Mouse (Mus musculus) cerebellum, postnatal 4 days (tissue): ENCODE measurements around the gene Itpr1.

Experiments used
- DNase-seq, 2 experiments: peaks; one replicate each; pipeline ENCODE4 v3.0.0; 2022; ENCODE audit warnings: low spot score in 2 of 2, mixed read lengths in 1 of 2

The Itpr1 gene

DNA sequence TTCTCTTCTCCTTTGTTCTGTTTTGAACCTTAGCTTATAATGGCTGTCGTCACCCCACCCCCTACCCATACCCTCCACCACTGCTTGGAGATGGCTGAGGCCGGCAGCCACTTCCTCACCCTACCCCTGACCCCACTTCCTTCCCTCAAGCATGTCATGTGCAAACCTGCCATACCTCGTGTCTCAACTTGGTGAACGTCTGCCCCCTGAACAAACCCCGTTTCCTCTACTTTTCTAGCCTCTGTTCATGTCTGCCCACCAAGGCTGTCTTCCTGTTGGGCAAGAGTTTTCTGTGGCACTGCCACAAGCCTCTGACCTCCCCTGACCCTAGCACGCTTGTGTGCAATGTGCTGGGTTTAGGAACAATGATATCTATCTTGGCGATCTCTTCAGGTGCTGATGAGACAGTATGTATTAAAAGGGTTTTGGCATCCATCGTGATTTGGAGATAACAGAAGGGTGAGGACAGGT is 253.2 kb downstream of the Itpr1 start:
- no peak for DNase-seq

DNA sequence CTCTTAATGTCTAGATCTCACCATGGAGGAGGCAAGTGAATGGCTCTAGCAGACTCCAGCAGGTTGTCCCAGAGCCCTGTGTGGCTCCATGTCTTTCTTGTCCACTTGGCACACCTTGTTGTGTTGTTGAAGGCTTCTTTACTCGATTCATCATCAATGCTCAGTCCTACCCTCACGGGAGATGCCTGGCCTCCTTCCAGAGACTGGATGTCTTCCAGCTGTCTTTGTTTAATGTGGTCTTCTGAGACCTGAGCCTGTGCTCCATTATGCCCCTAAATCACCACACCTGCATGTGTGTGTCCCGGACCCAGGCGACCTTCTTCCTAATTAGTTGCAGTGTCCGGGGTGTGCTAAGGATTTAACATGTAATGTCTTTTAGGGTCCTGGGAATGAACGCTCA is 254.7 kb downstream of the Itpr1 start:
- DNase-seq = no peak

DNA sequence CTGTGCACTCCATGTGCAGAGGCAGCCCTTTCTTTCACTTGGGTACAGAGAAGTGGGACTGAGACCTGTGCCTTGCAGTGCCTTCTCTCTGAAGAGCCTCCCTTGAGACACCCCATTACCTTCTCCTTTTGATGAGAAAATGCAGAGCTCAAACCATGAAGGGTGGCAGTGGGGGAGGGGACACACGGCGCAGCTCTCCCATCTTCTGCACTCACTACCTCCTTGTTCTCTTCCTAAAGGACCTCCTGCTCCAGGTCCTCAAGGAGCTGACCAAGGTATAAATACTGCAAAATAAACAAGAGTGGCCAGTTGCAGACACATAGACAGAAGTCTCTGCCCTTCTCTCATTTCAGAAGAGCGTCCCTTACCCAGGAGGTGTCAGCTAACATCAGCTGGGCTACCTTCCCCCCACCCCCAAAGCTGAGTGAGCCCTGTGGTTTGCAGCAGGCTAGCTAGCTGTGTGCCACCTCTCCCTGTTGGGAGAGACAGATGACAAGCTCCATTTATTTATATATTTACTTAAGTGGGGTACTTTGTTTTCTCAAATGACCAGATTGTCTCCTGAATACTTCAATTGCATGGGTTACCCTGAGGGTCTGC is 255.4 kb downstream of the Itpr1 start:
- DNase-seq = no peak

DNA sequence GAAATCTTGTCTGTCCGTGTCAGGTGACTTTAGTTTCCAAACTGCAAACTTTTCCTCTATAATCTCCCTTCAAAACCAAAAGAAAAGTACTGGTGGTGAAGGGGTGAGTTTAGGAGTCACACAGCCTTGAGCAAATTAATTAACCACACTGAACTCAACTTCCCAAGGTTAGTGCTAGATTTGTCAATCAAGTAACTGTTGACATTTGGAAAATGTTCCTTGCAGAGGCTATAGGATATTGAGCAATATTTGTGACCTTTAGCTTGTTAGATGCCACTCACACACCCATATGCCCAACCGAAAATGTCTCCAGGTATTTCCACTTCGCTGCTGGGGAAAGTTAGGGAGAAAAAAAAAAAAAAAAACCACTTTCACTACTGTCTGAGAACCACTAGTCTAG is 259.0 kb downstream of the Itpr1 start:
- no peak for DNase-seq

- no peak for DNase-seq
These were observed 259.9 kb downstream of the Itpr1 start for GRCm38 (mm10) chr6:108472748-108473147.

- DNase-seq = no peak
These were observed 263.9 kb downstream of the Itpr1 start for GRCm38 (mm10) chr6:108476797-108477235.

- DNase-seq = no peak
These were observed 264.7 kb downstream of the Itpr1 start for GRCm38 (mm10) chr6:108477602-108478001.

DNA sequence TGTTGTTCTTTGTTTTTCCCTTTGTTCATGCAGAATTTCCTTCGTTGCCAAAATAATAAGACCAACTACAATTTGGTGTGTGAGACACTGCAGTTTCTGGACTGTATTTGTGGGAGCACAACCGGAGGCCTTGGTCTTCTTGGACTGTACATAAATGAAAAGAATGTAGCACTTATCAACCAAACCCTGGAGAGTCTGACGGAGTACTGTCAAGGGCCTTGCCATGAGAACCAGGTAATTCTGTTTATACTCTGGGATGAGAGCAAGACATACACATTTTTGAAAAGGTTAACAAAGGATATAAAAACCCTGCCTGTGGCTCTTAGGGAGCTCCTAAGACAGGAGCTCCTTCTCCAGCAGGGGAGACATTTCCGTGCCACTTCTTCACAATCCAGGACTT is 268.3 kb downstream of the Itpr1 start:
- no peak for DNase-seq

GRCm38 (mm10) chr6:108482464-108482863 is 269.6 kb downstream of the Itpr1 start:
- no peak for DNase-seq

DNA sequence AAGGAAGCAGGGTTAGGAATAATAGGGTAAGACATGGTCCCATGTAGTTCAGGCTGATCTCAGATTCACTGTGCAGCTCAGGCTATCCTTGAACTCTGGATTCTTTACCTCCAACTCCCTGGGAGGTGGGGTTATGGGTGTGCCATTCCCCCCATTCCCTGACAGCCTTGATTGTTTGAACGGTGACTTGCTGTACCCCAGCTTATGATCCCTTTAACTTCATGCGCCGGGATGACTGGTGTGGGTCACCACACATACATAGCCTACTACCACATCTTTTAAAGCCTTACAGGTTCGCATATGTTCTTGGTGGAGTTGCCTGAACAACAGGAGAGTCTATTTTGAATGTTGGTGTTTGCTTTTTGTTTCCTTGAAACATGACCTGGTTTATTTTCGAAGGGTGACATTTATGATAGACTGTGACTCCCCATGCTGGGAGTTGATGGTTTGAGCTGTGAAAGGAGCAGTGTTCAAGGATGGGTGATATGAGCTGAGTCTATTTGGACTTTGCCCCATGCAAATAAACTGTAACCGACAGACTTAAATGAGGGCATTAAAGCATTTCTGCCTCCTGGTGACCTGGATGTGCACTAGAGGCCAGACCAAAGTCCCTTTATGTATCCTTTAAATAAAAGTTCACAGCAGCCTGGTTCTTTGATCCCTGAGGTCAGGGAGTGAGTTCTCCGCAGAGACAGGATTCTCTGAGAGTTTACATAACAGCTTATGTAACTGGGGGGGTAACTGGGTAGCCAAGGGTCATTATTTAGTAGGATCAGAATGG is 273.5 kb downstream of the Itpr1 start:
- DNase-seq = no peak

DNA sequence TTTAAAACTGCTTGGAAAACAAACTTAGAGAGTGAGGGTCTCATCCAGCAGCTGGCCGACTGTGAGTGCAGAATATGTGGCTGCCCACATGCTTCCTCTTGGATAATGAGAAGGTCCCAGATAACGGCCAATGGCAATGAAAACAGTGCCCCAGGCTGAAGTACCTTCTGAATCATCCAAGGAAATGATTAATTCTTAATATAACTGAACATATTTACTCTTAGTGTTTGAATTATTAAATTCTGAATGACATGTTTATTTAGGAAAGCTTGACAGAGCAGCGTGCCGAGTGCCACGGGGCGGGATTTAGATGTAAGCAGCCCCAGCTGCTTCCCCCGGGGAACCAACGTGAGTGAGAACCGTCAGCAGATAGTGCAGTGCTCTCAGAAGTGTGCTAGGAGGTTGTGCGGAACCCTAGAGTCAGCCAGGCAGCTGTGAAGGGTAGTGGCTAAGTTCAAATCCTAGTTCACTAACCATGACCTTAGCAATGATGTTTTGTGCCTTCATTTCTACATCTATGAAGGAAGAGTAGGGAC is 274.5 kb downstream of the Itpr1 start:
- DNase-seq = no peak

DNA sequence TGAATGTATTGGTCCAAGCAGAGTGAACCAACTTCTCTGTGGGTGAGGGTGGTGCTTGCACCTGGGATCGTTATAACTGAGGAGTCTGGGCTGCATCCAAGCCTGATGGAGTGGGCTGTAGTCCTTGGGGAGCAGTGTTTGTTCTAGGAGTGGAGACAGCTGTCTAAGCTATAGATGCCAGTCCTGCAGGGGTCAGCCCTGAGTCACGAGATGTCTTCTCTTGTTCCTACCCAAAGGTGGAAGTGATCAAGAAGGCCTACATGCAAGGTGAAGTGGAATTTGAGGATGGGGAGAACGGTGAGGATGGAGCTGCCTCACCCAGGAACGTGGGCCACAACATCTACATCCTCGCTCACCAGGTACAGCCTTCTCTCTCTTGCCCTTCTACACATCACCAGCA is 275.4 kb downstream of the Itpr1 start:
- no peak for DNase-seq

- DNase-seq = no peak
These were observed 279.1 kb downstream of the Itpr1 start for GRCm38 (mm10) chr6:108491969-108492368.

GRCm38 (mm10) chr6:108493753-108494152 is 280.9 kb downstream of the Itpr1 start:
- no peak for DNase-seq

DNA sequence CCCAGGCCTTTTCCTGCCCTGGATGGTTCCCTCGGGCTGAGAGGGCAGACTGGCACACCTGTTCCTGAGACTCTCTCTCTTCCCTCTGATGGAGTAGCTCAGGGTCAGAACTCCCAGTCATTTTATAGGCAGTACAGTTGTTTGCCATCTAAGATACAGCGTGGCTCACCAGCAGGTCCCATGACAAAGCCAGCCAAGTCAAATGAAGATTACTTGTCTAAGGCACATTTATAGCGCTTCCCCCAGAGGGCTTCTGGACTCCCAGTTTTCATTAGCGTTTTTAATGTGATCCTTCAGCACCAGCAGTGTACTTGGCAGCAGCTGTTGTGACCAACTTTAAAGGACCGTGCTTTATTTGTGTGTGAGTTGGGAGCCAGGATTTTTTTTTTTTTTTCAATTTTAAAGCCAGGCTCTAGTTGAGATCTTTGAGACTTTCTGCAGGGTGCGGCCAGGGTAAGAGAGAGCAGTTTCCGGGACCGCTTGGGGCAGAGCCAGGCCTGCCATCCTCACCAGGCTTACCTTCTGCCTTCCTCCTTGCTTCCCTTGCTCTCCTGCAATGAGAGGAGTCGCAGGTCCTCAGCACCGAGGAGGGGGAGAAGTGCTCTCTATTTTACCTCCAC is 281.4 kb downstream of the Itpr1 start:
- no peak for DNase-seq

- no peak for DNase-seq
These were observed 282.1 kb downstream of the Itpr1 start for GRCm38 (mm10) chr6:108494994-108495393.

DNA sequence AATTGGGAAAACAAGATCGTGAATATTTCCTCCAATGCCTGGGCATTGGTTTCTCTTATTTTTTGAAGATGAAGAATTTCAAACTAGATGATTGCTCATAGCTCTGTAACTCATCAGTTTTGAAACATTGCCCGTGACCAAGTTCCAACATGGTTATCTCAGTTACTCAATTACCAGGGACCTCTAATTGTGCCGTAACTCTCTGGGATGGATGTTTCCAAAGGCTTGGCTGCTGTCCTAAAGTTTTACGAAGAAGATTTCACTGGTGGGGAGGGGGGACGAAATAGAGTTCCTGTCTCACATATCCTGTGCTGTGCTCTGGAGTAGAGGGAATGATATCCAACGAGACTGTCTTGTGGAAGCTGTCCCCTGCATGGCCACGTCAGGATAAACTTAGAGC is 285.2 kb downstream of the Itpr1 start:
- no peak for DNase-seq

DNA sequence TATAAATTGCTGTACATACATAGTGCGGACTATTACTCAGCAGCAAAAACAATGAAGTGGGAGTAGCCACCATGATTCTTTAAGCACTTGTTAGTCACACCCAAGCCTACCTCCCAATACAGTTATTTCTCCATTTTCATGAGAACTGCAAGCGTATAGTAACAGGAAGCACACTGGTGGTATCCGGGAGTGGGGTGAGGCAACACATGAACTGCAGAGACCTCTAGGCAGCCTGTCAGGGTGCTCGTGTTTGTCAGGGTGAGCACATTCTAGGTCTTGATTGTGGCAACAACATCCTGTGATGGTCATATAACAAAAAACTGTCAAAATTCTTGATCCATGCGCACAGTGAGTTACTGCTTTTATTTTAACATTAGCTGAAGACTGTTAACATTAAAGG is 290.8 kb downstream of the Itpr1 start:
- no peak for DNase-seq

DNA sequence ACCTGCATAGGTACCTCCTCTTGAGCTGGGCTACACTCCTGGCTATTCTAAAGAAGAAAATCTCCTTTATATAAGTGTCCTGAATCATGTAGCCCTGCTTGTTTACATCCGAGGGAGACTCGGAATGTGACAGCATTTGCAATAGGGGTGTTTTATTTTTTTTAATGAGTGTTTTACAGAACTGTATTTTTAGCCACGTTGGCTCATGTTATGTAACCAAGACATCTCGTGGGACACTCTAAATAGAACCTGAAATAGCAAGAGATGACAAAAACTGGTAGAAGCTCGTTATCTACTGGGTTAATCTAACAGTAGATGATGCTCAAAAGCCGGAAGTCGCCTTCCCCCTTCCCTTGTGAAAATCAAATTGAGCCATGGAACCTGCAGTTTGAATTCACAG is 291.8 kb downstream of the Itpr1 start:
- no peak for DNase-seq

- no peak for DNase-seq
These were observed 293.3 kb downstream of the Itpr1 start for GRCm38 (mm10) chr6:108506161-108506560.

- no peak for DNase-seq
These were observed 294.4 kb downstream of the Itpr1 start for GRCm38 (mm10) chr6:108507337-108507736.

GRCm38 (mm10) chr6:108509320-108509719 is 296.4 kb downstream of the Itpr1 start:
- no peak for DNase-seq

DNA sequence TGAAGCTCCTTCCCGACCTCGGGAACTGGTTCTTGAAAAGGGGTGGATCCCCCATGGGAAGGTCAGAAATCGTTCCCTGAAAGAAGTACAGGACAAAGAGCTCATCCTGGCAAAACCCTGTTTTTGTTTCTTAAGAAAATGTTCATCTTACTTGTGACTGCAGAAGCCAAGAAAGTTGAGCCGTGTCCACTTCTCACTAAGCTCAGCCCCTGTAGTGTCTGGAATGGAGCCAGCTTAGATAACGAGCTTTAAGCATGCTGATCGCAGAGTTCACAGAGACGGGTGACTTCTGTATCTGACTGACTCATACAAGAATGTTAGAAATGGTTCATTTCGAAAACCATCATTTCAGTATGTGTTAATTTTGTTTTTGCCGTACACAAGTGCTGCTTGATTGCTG is 297.2 kb downstream of the Itpr1 start:
- no peak for DNase-seq
